Mouse (Mus musculus) neural tube, embryonic 14.5 days (tissue): ENCODE data around the gene Txnrd3. TPM values are rescaled to one million over a fixed set of nuclear protein-coding genes. Genes with fewer than 3 reads are reported as not detected.

Experiments used
- ATAC-seq: fragments of 200-750 bp; cut with Nextera tagmentation; 2 replicates; pipeline ENCODE4 v1.8.0; 2017; ENCODE audit warnings: low read depth, mild to moderate bottlenecking, moderate TSS enrichment, moderate library complexity
- H3K27ac ChIP-seq: fragments of 300-500 bp; sonication (generic); 2 replicates; pipeline ENCODE4 v1.5.1; 2014; ENCODE audit warnings: low read depth, mild to moderate bottlenecking, control low read depth, low read length, moderate library complexity, mixed read lengths
- H3K27me3 ChIP-seq: fragments of 300-500 bp; sonication (generic); 2 replicates; pipeline ENCODE4 v1.6.1; 2014; ENCODE audit warnings: low read length; ENCODE audit not compliant: control insufficient read depth, insufficient read depth
- H3K36me3 ChIP-seq: fragments of 300-500 bp; sonication (generic); 2 replicates; pipeline ENCODE4 v1.6.1; 2014; ENCODE audit warnings: low read length, mixed read lengths; ENCODE audit not compliant: control insufficient read depth, insufficient read depth
- H3K4me1 ChIP-seq: fragments of 300-500 bp; sonication (generic); 2 replicates; pipeline ENCODE4 v1.6.1; 2014; ENCODE audit warnings: low read length; ENCODE audit not compliant: control insufficient read depth, insufficient read depth
- H3K4me2 ChIP-seq: fragments of 300-500 bp; sonication (generic); 2 replicates; pipeline ENCODE4 v1.6.1; 2014; ENCODE audit warnings: mild to moderate bottlenecking, low read depth, low read length, control low read depth
- H3K4me3 ChIP-seq: fragments of 300-500 bp; sonication (generic); 2 replicates; pipeline ENCODE4 v1.5.1; 2014; ENCODE audit warnings: low read depth, low read length, control low read depth, mixed read lengths
- H3K9ac ChIP-seq: fragments of 300-500 bp; sonication (generic); replicated peaks from 2 replicates; pipeline ENCODE4 v1.6.1; 2014; ENCODE audit warnings: low read depth, mild to moderate bottlenecking, control low read depth, low read length, mixed read lengths
- H3K9me3 ChIP-seq: fragments of 300-500 bp; sonication (generic); 2 replicates; pipeline ENCODE4 v1.6.1; 2016; ENCODE audit warnings: low read length; ENCODE audit not compliant: control insufficient read depth
- WGBS: fragments of 180-500 bp; shearing (Covaris S2); extraction: QIAGEN DNeasy Blood & Tissue Kit; methylation state at CpG from one replicate; pipeline ENCODE4 v1.1.7; 2014; 5-methylcytosine and 5-hydroxymethylcytosine counted together
- polyA plus RNA-seq: library from polyadenylated mRNA; unstranded; fragments of >200 nt; fragmentation: Nextera tagmentation; extraction: Ambion mirVana; gene quantifications from 2 replicates; pipeline ENCODE4 v1.2.1, GENCODE M21; 2014

The Txnrd3 gene
- polyA plus RNA-seq, 1 experiment from 2014 or later, result 12.8 TPM

DNA sequence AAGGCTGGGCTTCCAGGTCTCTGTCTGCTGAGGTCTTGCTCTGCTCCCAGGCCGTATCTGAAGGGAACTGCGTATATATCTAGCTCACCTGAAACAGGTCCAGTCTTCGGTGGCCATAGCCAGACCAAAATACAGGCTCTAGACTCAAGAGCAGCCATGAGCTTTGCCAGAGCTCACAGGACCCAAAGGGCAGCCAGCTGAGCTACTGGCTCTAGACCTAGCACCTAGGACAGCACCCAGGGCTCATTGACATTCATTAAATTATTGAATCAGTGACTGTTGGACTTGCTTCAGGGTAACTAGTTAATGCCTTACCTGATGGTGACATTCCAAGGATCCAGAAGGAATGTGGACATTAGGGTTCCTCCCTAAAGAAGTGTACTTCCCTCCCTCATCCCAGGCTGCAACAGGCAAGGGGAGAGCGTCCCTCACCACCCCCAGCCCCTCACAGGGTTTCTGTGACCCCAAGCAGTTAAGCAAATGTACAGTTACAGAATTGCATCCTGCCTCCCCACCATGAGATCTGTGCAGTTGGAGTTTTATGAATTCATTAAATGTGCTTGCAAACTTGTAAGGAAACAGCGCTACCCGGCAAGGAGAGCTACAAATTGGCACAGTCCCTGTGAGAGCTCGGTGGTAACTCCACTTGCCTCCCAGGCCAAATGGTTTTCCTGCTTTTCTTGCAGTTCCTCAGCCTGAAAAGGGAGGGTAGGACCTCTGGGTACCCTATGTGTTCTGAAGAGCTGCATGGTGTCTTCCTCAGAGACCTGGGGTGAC is 29.0 kb upstream of the Txnrd3 start:
- Histone ChIP-seq H3K4me2 (no peak overlapping the region), H3K27ac (peak overlapping the region; percentile 92), H3K36me3 (no peaks in the 10 kb centered on the region), H3K27me3 (no peaks in the 10 kb centered on the region), H3K9me3 (no peaks in the 10 kb centered on the region), H3K4me3 (no peak overlapping the region), H3K4me1 (peaks cover 10% of the 10 kb centered on the region), H3K9ac (no peak overlapping the region)
- 71% methylated on average over 7 of the region's 7 CpGs for WGBS
- ATAC-seq, result no peak

DNA sequence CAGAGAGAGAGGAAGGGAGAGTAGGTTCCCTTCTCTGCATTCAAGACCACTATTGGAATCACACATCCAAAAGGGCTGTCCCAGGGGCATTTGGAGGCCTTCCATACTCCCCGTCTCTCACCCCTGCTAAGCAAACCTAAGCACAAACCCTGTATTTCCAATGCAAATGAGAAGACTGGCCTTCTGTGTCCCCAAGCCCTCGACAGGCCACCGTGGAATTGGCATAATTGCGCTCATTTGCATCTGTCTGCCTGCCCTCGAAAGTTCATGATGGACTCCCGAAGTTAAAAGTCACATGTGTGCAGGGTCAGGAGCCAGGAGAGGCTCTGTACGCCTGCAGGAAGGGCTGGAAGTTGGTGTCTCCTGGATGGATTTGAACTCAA is 28.4 kb upstream of the Txnrd3 start:
- H3K4me2 ChIP-seq, result no peak overlapping the region
- no peaks in the 10 kb centered on the region for H3K36me3 ChIP-seq
- peaks cover 10% of the 10 kb centered on the region for H3K4me1 ChIP-seq
- H3K4me3 ChIP-seq, result no peak overlapping the region
- no peak overlapping the region for H3K27ac ChIP-seq
- no peak overlapping the region for H3K9ac ChIP-seq
- H3K9me3 ChIP-seq, result no peaks in the 10 kb centered on the region
- H3K27me3 ChIP-seq, result no peaks in the 10 kb centered on the region
- 25% methylated on average over 7 of the region's 7 CpGs for WGBS
- ATAC-seq, result no peak

DNA sequence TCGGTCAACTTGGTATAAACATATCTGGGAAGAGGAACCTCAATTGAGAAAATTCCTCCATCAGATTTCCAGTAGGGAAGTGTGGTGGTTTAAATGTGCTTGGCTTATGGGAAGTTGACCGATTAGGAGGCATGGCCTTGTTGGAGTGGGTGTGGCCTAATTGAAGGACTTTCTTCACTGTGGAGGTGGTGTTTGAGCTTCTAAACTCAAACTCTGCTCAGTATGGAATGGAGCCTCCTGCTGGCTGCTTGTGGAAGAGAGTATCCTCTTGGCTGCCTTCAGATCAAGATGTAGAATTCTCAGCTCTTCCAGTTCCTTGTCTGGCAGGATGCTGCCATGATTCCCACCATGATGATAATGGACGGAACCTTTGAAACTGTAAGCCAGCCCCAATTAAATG is 21.1 kb upstream of the Txnrd3 start:
- Histone ChIP-seq H3K4me2 (no peak overlapping the region), H3K4me1 (no peaks in the 10 kb centered on the region), H3K27ac (no peak overlapping the region), H3K27me3 (no peaks in the 10 kb centered on the region), H3K9me3 (no peaks in the 10 kb centered on the region; the same call in 1 of the 2 replicates), H3K9ac (no peak overlapping the region), H3K36me3 (no peaks in the 10 kb centered on the region), H3K4me3 (no peak overlapping the region)
- 91% methylated on average over 3 of the region's 3 CpGs for WGBS
- ATAC-seq, result no peak

DNA sequence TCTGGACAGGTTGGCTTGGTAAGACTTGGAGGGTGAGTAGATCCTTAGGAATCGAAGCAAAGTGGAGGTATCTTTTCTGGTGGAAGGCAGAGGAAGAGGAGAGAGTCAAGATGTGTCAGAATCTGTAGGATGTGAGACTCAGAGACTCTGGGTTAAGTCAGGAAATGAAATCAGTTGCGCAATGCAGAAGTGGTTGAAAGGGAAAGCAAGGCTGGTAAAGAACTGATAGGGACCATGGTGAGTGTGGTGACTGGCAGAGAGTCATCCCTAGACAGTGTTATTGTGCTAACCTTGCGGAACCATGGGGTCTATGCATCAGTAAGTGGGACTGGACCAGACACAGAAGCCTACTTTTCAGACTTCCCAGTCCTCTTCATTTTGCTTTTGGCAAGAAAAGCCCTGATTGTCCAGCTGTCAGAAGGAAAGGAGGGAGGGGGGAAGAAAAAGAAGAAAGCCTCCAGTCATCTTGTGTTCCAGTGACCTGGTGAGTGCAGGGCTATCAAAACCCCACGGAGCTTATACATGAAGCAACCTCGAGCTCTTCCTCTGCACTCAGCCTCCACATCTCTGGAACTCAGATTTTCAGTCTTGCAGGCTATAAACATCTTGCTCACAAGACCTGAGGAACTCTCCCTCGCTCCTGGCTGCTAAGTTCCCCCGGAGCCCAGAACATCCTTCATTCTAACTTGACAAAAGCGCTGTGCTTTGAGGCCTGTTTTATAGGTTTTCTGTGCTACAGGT is 15.6 kb upstream of the Txnrd3 start:
- Histone ChIP-seq H3K27me3 (no peaks in the 10 kb centered on the region), H3K36me3 (no peaks in the 10 kb centered on the region), H3K4me3 (no peak overlapping the region), H3K27ac (no peak overlapping the region), H3K4me1 (no peaks in the 10 kb centered on the region), H3K9me3 (no peaks in the 10 kb centered on the region), H3K4me2 (no peak overlapping the region), H3K9ac (no peak overlapping the region)
- WGBS, result 56% methylated on average over 8 of the region's 8 CpGs
- ATAC-seq, result no peak

DNA sequence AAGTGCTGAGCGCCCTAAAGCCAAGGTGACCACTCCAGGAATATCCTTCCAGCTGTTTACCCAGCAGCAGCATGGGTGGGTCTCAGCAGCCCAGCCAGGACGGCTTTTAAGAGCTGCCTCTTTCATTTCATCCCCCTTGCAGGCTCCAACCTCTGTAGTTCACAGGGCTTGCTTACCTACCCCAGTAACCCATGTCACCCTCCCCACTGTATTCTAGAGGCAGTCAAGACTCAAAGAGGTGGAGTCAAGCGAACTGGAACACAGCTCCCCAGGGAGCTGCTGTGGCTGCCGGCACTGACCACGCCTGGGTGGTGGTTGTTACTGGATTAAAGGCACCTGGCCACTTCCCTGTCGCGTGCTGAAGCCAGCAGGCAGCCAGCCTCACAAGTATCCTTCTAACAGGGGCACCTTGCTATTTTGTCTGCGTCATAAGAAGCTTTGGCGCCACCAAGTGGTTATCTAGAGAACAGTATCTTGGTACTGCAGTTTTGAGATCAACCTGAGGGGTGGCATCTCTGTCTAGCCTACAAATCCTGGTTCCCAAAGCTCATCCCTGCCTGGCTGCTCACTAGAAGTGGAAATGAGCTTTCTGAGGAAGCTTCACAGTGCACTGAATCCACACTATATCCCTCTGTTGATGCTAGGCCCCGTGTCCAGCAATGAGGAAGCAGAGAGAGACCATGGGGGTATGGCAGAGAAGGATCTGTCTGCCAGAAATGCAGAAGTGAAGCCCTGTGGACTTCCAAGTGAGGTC is 11.8 kb upstream of the Txnrd3 start:
- Histone ChIP-seq H3K27ac (no peak overlapping the region), H3K4me3 (no peak overlapping the region), H3K4me1 (no peaks in the 10 kb centered on the region), H3K9me3 (no peaks in the 10 kb centered on the region), H3K9ac (0 out of 2 replicates have a peak overlapping the region, but pooled peaks have one; percentile 5), H3K4me2 (no peak overlapping the region), H3K27me3 (no peaks in the 10 kb centered on the region), H3K36me3 (no peaks in the 10 kb centered on the region)
- 13% methylated on average over 10 of the region's 10 CpGs for WGBS
- ATAC-seq, result peak; percentile 77

DNA sequence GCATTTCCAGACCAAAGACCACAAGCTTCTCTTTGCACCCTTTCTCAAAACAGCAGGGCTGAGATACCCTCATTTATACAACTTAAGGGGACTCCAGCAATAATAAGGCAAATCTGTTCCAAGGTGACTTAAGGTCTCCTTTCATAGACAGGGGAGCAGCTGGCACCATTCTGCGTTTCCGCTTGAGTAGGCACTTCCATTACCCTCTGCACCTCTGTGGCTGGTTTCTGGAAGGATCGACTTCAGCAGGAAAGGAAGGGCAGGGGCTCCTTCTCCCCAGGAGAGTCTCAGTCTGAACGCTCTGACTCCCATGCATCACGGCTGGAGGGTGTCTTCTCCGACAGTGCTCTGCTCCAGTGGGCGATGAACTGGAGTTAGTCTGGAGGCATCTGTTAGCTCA is 10.7 kb upstream of the Txnrd3 start:
- no peaks in the 10 kb centered on the region for H3K9me3 ChIP-seq
- no peak overlapping the region for H3K27ac ChIP-seq
- H3K4me1 ChIP-seq, result no peaks in the 10 kb centered on the region
- H3K4me3 ChIP-seq, result no peak overlapping the region
- no peak overlapping the region for H3K4me2 ChIP-seq
- 0 out of 2 replicates have a peak overlapping the region, but pooled peaks have one; percentile 18 for H3K9ac ChIP-seq
- WGBS, result 49% methylated on average over 7 of the region's 7 CpGs
- no peaks in the 10 kb centered on the region for H3K36me3 ChIP-seq
- no peaks in the 10 kb centered on the region for H3K27me3 ChIP-seq
- ATAC-seq, result no peak

DNA sequence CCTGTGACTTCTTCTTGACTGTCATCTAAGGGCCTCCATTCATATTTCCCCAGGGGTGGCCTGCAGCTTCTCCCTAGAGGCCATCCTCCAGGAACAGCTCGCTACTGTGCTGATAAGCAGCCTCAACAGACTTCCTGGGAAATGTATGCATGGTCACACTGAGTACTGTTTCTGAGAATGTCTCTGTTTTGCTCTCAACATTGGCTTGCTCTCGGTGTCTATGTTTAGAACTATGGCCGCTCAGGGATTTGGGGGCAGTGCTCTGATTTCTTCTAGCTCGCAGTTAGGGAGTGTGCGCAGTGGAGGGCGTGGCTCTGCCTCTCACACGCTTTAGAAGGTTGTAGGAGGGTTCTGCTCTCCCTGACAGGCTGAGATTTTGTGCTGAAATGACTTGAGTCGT is 9.4 kb upstream of the Txnrd3 start:
- H3K36me3 ChIP-seq, result no peaks in the 10 kb centered on the region
- H3K4me3 ChIP-seq, result no peak overlapping the region
- ATAC-seq, result no peak
- no peaks in the 10 kb centered on the region for H3K27me3 ChIP-seq
- H3K4me1 ChIP-seq, result no peaks in the 10 kb centered on the region
- H3K9me3 ChIP-seq, result no peaks in the 10 kb centered on the region
- 39% methylated on average over 8 of the region's 8 CpGs for WGBS
- no peak overlapping the region for H3K9ac ChIP-seq
- H3K4me2 ChIP-seq, result no peak overlapping the region
- no peak overlapping the region for H3K27ac ChIP-seq

DNA sequence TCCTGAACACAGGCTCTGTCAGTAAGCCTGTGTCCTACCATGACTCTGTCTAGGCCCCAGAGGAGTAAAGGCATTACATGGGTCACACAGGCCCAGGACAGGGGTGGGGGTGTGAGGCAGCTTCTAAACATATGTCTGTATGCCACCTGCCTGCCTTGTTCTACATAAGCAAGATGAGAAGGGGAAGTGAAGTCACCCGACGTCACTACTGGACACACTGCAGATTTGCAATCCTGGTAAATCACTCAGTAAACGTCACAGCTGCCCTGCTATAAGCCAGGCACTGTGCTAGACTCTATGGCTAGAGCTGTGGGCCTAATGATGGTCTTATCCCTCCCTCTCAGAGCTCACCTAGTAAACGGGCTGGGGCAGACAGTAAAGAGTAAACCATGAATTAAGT is 5.8 kb upstream of the Txnrd3 start:
- no peak overlapping the region for H3K4me3 ChIP-seq
- H3K9me3 ChIP-seq, result no peaks in the 10 kb centered on the region
- H3K36me3 ChIP-seq, result no peaks in the 10 kb centered on the region
- no peak for ATAC-seq
- H3K4me1 ChIP-seq, result no peaks in the 10 kb centered on the region
- no peak overlapping the region for H3K27ac ChIP-seq
- H3K4me2 ChIP-seq, result no peak overlapping the region
- no peak overlapping the region for H3K9ac ChIP-seq
- WGBS, result 82% methylated on average over 4 of the region's 4 CpGs
- H3K27me3 ChIP-seq, result no peaks in the 10 kb centered on the region

DNA sequence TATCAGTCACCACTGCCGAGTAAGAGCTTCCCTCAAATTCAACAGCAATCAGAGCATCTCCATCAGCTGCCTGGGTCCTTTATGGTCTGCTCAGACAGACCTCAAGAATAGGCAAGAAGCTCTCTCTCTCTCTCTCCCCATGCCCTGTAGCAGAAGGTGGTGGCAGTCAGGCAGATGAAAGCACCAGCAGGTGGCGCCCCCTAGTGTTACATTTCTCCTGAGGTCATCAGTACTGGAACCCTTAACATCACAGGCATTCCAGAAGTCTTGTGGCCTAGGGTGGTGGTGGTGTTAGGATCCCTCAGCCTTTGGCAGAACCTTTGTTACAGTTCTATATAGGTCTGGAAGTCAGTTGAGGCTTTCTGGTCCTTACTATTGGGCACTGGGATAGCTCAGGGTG is 4.8 kb upstream of the Txnrd3 start:
- 33% methylated on average over 2 of the region's 2 CpGs for WGBS
- Histone ChIP-seq H3K4me1 (no peaks in the 10 kb centered on the region), H3K9me3 (no peaks in the 10 kb centered on the region)

More for the DNA sequence above, 4.8 kb upstream of the Txnrd3 start:
- Histone ChIP-seq H3K4me3 (no peak overlapping the region), H3K27me3 (no peaks in the 10 kb centered on the region), H3K27ac (no peak overlapping the region), H3K9ac (no peak overlapping the region), H3K4me2 (no peak overlapping the region), H3K36me3 (no peaks in the 10 kb centered on the region)
- ATAC-seq, result no peak
